Mouse (Mus musculus) E14TG2a.4 (cell line): ENCODE measurements around the gene Kcnj10.
A peak's percentile ranks its signal among the peaks of the same experiment; 100 is the strongest.

Experiments
- H3K27me3 ChIP-seq: 2 replicates; pipeline ENCODE4 v1.6.1; 2014; ENCODE audit warnings: low read length, control low read depth; ENCODE audit not compliant: insufficient read depth
- H3K36me3 ChIP-seq: 2 replicates; pipeline ENCODE4 v1.6.1; 2014; ENCODE audit warnings: low read length, control low read depth; ENCODE audit not compliant: insufficient read depth
- H3K4me1 ChIP-seq: replicated peaks from 2 replicates; pipeline ENCODE4 v1.6.1; 2014; ENCODE audit warnings: low read depth, low read length, control low read depth
- H3K4me3 ChIP-seq: replicated peaks from 2 replicates; pipeline ENCODE4 v1.5.1; 2014; ENCODE audit warnings: mild to moderate bottlenecking, low read length
- H3K9me3 ChIP-seq: 2 replicates; pipeline ENCODE4 v1.6.1; 2014; ENCODE audit warnings: low read length, control low read depth
- CTCF ChIP-seq: conservative IDR thresholded peaks from 2 replicates; pipeline ENCODE4 v1.5.1; 2014; ENCODE audit warnings: low read length
- NANOG ChIP-seq: IDR thresholded peaks from 2 replicates; pipeline ENCODE4 v1.6.1; 2014; ENCODE audit warnings: borderline replicate concordance, low read length, mixed read lengths
- POU5F1 ChIP-seq: IDR thresholded peaks from 2 replicates; pipeline ENCODE4 v1.6.1; 2014; ENCODE audit warnings: low read length, borderline replicate concordance

The Kcnj10 gene

DNA sequence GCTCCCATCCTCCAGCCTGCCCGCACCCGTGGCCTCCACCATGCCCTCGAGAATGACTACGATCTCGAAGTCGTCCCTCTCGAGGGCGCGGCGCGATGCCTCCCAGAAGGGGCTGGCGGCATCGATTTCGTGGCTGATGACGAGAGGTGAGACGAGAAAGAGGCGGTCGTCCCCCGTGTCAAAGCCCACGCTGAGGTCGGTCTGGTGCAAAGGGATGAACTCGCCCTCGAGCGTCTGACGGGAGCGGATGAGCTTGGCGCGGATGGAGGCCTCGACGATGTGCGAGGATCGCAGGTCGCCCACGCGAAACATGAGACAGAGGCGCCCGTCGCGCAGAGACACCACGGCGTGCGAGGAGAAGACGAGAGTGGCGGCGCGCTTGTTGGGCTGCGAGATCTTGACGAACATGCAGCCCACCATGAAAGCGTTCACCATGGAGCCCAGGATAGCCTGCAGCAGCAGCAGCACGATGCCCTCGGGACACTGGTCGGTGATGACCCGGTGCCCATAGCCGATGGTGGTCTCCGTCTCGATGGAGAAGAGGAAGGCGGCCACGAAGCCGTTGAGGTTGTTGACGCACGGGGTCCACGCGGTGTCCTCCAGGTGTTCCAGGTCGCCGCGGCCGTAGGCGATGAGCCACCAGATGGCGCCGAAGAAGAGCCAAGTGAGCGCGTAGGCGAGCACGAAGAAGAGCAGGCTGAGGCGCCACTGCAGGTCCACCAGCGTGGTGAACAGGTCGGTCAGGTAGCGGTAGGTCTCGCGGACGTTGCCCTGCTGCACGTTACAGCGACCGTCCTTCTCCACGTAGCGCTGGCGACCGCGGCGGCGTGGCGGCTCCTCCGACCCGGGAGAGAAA, 15.1 kb upstream of the Kcnj10 start:
- H3K4me1 ChIP-seq, result peaks cover 70% of the 10 kb centered on the region
- H3K9me3 ChIP-seq, result no peaks in the 10 kb centered on the region
- TF ChIP-seq POU5F1 (no peak), NANOG (no peak), CTCF (no peak; the same call in 1 of the 2 replicates)
- H3K27me3 ChIP-seq, result peaks cover 79% of the 10 kb centered on the region
- peaks cover 1% of the 10 kb centered on the region for H3K36me3 ChIP-seq
- H3K4me3 ChIP-seq, result peak overlapping the region; percentile 76

DNA sequence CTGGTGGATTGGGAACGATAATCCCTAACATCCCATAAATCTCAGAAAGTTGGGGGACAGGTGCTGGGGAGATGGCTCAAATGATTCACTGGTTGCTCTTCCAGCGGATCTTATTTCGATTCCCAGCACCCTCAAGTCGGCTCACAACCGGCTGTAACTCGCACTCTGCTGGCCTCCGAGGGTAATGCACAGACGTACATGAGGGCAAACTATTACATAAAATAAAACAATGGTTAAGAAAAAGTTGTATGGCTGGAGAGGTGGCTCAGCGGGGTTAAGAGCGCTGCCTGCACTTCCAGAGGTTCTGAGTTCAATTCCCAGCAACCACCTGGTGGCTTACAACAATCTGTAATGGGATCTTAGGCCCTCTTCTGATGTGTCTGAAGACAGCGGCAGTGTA, 14.3 kb upstream of the Kcnj10 start:
- H3K9me3 ChIP-seq, result no peaks in the 10 kb centered on the region
- no peaks in the 10 kb centered on the region for H3K36me3 ChIP-seq
- peaks cover 65% of the 10 kb centered on the region for H3K4me1 ChIP-seq
- peaks cover 79% of the 10 kb centered on the region for H3K27me3 ChIP-seq
- peak overlapping the region; percentile 76 for H3K4me3 ChIP-seq
- TF ChIP-seq POU5F1 (no peak), CTCF (peak; percentile 29)

DNA sequence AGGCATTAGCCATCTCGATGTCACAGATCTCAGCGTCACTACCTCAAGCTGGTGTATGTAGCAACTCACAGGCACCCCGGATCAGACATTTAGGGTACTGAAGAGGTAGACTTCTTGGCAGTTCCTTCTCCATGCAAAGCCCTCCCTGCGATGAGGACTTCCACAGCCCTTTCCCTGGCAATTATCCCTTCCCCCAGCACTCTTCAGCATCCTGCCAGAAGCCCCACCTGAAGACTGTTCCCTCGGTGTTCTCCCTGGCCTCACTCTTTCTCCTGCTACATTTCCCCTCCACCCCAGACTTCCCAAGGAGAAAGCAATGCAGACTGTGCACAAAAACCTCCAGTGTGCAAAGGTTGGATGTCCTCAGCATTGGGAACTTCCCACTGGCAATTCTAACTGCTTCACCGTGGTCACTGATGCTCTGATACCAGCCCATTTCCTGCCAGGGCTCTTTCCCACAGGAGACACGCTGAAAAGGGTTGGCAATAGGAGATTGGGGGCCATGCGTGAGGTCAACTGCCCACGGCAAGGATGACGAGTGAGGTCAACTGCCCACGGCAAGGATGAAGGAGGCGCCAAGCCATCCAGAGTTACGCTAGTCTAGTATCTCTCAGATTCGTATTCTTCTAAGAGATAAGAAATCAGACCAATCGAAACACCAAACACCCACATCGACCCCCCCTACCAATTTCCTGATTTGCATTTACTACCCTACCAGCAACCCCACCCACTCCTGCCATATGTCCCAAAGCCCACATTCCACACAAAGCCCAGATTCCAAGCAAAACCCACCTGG, 13.6 kb upstream of the Kcnj10 start:
- Histone ChIP-seq H3K4me3 (no peak overlapping the region), H3K4me1 (peaks cover 58% of the 10 kb centered on the region), H3K27me3 (peaks cover 73% of the 10 kb centered on the region), H3K36me3 (no peaks in the 10 kb centered on the region), H3K9me3 (no peaks in the 10 kb centered on the region)
- TF ChIP-seq CTCF, result no peak
- no peak for TF ChIP-seq NANOG
- no peak for TF ChIP-seq POU5F1

DNA sequence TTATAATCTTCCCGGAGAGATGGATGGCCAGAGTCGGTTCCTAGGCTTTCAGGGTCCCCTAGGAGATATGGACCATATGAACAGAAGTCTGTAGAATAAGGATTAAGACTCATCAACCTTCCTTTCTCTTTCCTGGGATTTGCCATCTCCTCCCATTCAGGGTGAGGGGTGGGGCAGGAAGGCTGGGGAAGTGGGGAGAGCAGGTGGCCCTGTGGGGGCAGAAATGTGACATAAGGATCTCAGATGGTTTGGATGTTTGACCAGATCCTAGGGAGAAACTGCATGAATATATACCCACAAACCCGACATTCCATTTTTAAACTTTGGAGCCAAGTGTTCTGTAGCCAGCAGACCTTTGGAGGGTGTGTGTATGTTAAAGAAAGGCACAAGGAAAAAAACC, 13.0 kb upstream of the Kcnj10 start:
- Histone ChIP-seq H3K4me1 (peaks cover 51% of the 10 kb centered on the region), H3K36me3 (no peaks in the 10 kb centered on the region), H3K4me3 (no peak overlapping the region), H3K27me3 (peaks cover 70% of the 10 kb centered on the region), H3K9me3 (no peaks in the 10 kb centered on the region)
- TF ChIP-seq POU5F1, result no peak
- TF ChIP-seq NANOG, result 0 out of 2 replicates have a peak, but pooled peaks have one; percentile 12
- no peak for TF ChIP-seq CTCF

DNA sequence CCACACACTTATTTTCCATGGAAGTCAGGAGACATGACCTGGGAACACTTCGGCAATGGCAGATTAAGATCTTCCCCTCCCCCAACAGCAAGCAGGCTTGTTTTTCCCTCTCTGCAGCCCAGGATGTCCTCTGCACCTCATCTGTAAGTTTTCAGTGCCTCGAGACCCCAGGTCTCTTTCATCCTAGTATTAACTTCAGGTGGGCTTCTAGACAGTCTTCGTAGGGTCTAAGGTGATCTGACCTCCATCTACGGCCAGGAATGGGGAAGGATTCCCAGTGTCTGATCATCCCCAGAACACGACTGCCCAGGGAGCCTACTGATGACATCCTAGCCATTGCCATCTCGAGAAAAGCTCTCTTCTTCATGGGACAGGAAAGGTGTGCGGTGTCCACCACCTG, 12.5 kb upstream of the Kcnj10 start:
- Histone ChIP-seq H3K9me3 (no peaks in the 10 kb centered on the region), H3K4me1 (peaks cover 47% of the 10 kb centered on the region), H3K27me3 (peaks cover 74% of the 10 kb centered on the region), H3K4me3 (no peak overlapping the region), H3K36me3 (no peaks in the 10 kb centered on the region)
- TF ChIP-seq POU5F1 (no peak), NANOG (no peak), CTCF (no peak)

DNA sequence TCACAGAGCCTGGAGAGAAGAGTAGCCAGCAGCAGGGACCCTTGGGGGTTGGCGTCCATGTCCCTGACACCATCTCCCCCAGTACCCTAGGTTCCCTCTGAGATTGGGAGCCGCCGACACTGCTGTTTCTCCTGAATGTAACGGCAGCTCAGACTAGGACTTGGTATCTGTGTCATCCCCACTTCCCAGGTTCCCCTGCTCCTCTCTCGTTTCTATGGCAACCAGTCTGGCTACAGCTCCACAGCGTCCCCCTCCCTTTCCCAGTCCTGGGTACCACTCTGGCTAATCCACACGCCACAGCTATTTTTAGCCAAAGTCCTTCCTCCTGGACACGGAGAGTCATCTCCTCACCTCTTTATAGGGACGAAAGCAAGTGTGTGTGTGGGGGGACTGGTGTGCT, 11.9 kb upstream of the Kcnj10 start, which contains the start of gene Kcnj9:
Gene Kcnj9 (minus strand): TSS at position 188 of the 400 bp plus-strand sequence.
- peaks cover 80% of the 10 kb centered on the region for H3K27me3 ChIP-seq
- H3K36me3 ChIP-seq, result no peaks in the 10 kb centered on the region
- peaks cover 40% of the 10 kb centered on the region for H3K4me1 ChIP-seq
- H3K9me3 ChIP-seq, result no peaks in the 10 kb centered on the region
- no peak within 1 kb of the TSS for H3K4me3 ChIP-seq
- no peak for TF ChIP-seq NANOG
- no peak for TF ChIP-seq CTCF
- no peak for TF ChIP-seq POU5F1

DNA sequence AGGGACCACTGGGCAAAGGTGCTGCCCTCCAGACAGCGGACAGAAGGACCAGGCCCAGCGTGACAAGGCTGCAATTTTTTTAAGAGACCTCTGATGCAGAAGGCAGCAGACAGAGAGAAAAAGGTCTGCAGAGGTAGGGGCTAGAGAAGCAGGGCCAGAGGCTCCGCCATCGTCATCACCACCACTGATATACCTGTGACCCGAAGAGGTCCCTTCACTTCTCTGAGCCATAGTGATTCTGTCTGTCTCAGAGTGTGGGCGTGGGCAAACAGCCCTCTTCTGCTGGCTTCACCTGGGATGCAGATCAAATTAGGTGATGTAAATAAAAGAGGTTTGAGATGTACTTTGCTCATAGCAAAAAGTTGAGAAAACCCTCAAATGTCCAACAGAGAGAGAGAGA, 11.4 kb upstream of the Kcnj10 start:
- Histone ChIP-seq H3K36me3 (no peaks in the 10 kb centered on the region), H3K27me3 (peaks cover 81% of the 10 kb centered on the region), H3K4me1 (peaks cover 36% of the 10 kb centered on the region), H3K9me3 (peaks cover under 1% of the 10 kb centered on the region), H3K4me3 (no peak overlapping the region)
- TF ChIP-seq POU5F1 (no peak), NANOG (no peak)

DNA sequence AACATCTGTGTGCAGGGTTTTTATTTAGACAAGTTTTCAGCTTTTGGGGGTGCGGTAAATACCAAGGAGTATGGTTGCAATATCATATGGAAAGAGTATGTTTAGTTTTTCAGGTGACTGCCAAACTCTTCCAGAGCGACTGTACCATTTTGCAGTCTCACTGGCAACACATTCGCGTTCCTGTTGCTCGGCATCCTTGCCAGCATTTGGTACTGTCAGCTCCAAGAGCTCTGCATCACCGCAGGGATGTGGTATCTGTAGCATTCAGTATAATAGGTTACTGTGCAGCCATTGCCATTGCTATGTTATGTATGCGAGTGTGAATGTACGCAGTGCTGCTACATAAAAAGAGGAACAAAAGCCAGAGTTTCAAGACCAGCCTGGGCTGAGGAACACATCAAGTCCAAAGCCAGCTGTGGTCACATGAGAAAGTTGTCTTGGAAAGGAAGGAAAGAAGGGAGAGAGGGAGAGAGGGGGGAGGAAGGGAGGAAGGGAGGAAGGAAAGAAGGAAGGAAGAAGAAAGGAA, 9.5 kb upstream of the Kcnj10 start:
- TF ChIP-seq NANOG (no peak), CTCF (no peak), POU5F1 (no peak)
- Histone ChIP-seq H3K27me3 (peaks cover 81% of the 10 kb centered on the region), H3K36me3 (no peaks in the 10 kb centered on the region), H3K9me3 (peaks cover 5% of the 10 kb centered on the region), H3K4me3 (no peak overlapping the region), H3K4me1 (peaks cover 24% of the 10 kb centered on the region)
